ENCODE assay signal across 28 mouse cellular contexts in the genomic region with DNA sequence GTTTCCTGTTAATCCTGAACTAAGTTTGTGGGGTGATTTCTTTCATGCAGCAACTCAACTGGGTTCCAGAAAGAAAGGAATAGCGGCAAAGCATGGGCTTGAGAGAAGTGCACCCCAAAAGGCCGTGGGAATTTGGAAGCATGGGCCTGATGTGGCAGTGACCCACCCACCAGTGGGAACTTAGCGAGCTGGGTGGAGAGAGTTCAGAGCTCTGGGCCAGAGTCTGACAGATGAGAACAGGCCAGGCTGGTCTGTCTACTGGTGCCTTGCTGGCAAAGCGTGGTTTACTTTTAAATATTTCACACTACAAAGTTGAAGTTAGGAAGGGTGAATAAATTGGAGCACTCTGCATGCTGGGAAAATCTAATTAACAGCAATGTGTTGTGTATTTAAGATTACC.
"Had no signal": no experiment of that assay in that cellular context is flagged by ENCODE, and none has a peak within 500 bp of the region (broad histone marks: within the 10 kb centered on the region; RNA-seq: fewer than 3 reads in every experiment).

No protein-coding gene starts in this region.

- H3K27me3 ChIP-seq: embryonic facial prominence, embryonic 12.5 days; embryonic facial prominence, embryonic 13.5 days; embryonic facial prominence, embryonic 15.5 days; forebrain, embryonic 12.5 days; forebrain, embryonic 13.5 days; forebrain, embryonic 15.5 days had no signal

- H3K9me3 ChIP-seq: embryonic facial prominence, embryonic 10.5 days; embryonic facial prominence, embryonic 12.5 days; embryonic facial prominence, embryonic 13.5 days; embryonic facial prominence, embryonic 15.5 days; forebrain, embryonic 10.5 days; forebrain, embryonic 12.5 days; forebrain, embryonic 13.5 days; forebrain, embryonic 15.5 days had no signal

- DNase-seq: cerebellum, adult 2 months; cerebellum, adult 8-10 months; cerebellum, adult 9-10 months; cerebellum, adult 9-11 months; cerebellum, postnatal 10 days; cerebellum, postnatal 14 days; cerebellum, postnatal 25 days; cerebellum, postnatal 36 days; embryo, embryonic 11 days; forebrain, postnatal 0 days; gastrocnemius, adult 2 months; gastrocnemius, postnatal 10 days; gastrocnemius, postnatal 14 days; gastrocnemius, postnatal 25 days; gastrocnemius, postnatal 36 days; heart, adult 18-20 months; heart, adult 2 months had no signal

- H3K4me3 ChIP-seq: embryonic facial prominence, embryonic 10.5 days; embryonic facial prominence, embryonic 12.5 days; embryonic facial prominence, embryonic 13.5 days; embryonic facial prominence, embryonic 15.5 days; erythroblast, embryonic 14.5 days; forebrain, embryonic 10.5 days; forebrain, embryonic 12.5 days; forebrain, embryonic 13.5 days; forebrain, embryonic 15.5 days; gastrocnemius, adult 2 months; heart, adult 2 months had no signal

- H3K9ac ChIP-seq: embryonic facial prominence, embryonic 12.5 days; embryonic facial prominence, embryonic 13.5 days; embryonic facial prominence, embryonic 15.5 days; forebrain, embryonic 12.5 days; forebrain, embryonic 13.5 days; forebrain, embryonic 15.5 days; forebrain, postnatal 0 days had no signal

- H3K27ac ChIP-seq: embryonic facial prominence, embryonic 10.5 days; embryonic facial prominence, embryonic 12.5 days; embryonic facial prominence, embryonic 13.5 days; embryonic facial prominence, embryonic 15.5 days; forebrain, embryonic 10.5 days; forebrain, embryonic 12.5 days; forebrain, embryonic 13.5 days; forebrain, embryonic 15.5 days; gastrocnemius, adult 2 months; heart, adult 2 months had no signal

- H3K36me3 ChIP-seq: embryonic facial prominence, embryonic 10.5 days; embryonic facial prominence, embryonic 12.5 days; embryonic facial prominence, embryonic 13.5 days; embryonic facial prominence, embryonic 15.5 days; forebrain, embryonic 10.5 days; forebrain, embryonic 12.5 days; forebrain, embryonic 15.5 days had no signal

- H3K4me2 ChIP-seq: embryonic facial prominence, embryonic 12.5 days; embryonic facial prominence, embryonic 13.5 days; embryonic facial prominence, embryonic 15.5 days; forebrain, embryonic 12.5 days; forebrain, embryonic 13.5 days; forebrain, embryonic 15.5 days had no signal

- ATAC-seq: forebrain, embryonic 13.5 days; forebrain, embryonic 14.5 days; forebrain, embryonic 15.5 days; forebrain, embryonic 16.5 days; forebrain, postnatal 0 days had no signal

- H3K4me1 ChIP-seq: embryonic facial prominence, embryonic 10.5 days; embryonic facial prominence, embryonic 12.5 days; embryonic facial prominence, embryonic 13.5 days; embryonic facial prominence, embryonic 15.5 days; forebrain, embryonic 10.5 days; forebrain, embryonic 12.5 days; forebrain, embryonic 13.5 days; forebrain, embryonic 15.5 days had no signal
